Mouse (Mus musculus): ENCODE results near the gene BC049762.
A peak's percentile ranks its signal among the peaks of the same experiment; 100 is the strongest.

BC049762 gene

DNA sequence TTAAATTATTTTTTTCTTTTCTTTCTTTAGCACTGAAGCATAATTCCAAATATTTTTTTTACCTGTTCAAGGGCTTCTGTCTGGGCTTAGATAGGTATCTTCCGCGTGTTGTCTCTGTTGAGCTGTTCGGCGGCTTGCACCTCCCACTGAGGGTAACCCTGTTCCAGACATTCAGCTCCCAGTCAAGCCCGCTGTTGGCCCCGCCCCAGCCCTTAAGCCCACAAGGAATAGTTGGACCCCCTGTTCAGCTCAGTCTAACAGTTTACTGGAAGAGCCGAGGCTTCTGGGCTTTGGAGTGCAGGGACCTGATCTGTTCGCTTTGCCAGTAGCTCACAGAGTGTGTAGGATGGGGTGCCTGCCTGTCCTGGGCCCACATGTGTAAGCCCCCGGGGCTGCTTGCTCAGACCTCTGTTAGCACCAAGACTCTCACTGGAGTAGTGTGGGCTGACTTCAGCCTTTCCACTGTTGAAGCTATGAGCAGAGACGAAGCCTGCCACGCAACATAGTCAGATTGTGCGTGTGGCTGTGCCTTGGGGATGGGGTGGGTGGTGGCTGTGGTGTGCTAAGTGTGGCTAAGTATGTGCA is 43.4 kb downstream of the BC049762 start:
- DNase-seq (ENCODE audit: low read depth, low spot score): peak; percentile 39

DNA sequence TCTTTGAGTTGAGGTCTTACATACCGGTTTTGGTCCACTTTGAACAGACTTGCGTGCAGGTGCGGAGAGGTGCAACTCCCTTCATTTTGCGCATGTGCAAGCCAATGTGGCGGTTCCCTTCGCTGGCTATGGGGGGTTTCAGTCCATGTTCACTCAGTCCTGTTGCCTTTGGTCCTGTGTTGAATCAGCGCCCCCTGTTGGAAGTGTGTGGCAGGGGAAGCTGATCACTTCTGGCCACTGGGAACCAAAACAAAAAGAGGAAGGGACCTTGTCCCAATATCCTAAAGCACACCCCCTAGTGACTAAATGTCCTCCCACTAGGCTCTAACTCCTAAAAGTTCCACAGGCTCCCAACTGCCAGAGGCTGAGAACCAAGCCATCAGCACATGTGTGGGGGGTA is 48.8 kb downstream of the BC049762 start:
- DNase-seq (ENCODE audit: low read depth, low spot score): peak; percentile 20

GRCm38 (mm10) chr11:51211426-51211825 is 51.4 kb downstream of the BC049762 start:
- no peak for DNase-seq (ENCODE audit: low read depth, low spot score)

- no peak for DNase-seq (ENCODE audit: low read depth, low spot score)
Measured at GRCm38 (mm10) chr11:51207758-51208157, 55.1 kb downstream of the BC049762 start.
